In genomic region chr15:82292851-82293250, GRCm38 (mm10) we compare ENCODE assay signal across 10 mouse cellular contexts. TPM values are rescaled to one million over a fixed set of nuclear protein-coding genes. Genes with fewer than 3 reads are reported as not detected.
DNase-seq lines count a peak whose midpoint lies in the region; ATAC-seq and TF ChIP-seq lines count a peak whose summit lies in the region.
"Had no signal": no experiment of that assay in that cellular context is flagged by ENCODE, and none has a peak within 500 bp of the region (broad histone marks: within the 10 kb centered on the region; RNA-seq: fewer than 3 reads in every experiment).

No protein-coding gene starts in this region.

- H3K4me2 ChIP-seq in lung, embryonic 14.5 days: peak overlapping the region; percentile 40
- H3K4me2 ChIP-seq in forebrain, embryonic 14.5 days (ENCODE audit: low read length): peak overlapping the region; percentile 9; the same call in 1 of the 2 replicates
- H3K4me2 ChIP-seq in intestine, embryonic 15.5 days (replicated peaks): peak overlapping the region; percentile 50
- peak overlapping the region; percentile 33 for H3K4me2 ChIP-seq in neural tube, embryonic 13.5 days

- ATAC-seq in lung, embryonic 14.5 days (ENCODE audit: insufficient read depth): no peak
- ATAC-seq in forebrain, embryonic 14.5 days: peak; percentile 27; the same call in 1 of the 2 replicates
- ATAC-seq in intestine, embryonic 15.5 days: no peak
- ATAC-seq in neural tube, embryonic 13.5 days (ENCODE audit: low read depth): peak; percentile 53

- H3K9ac ChIP-seq in lung, embryonic 14.5 days: no peak overlapping the region
- no peak overlapping the region for H3K9ac ChIP-seq in forebrain, embryonic 14.5 days (ENCODE audit: low read length)
- no peak overlapping the region for H3K9ac ChIP-seq in intestine, embryonic 15.5 days
- peak overlapping the region; percentile 38; the same call in 1 of the 2 replicates for H3K9ac ChIP-seq in neural tube, embryonic 13.5 days

- DNase-seq in lung, embryonic 14.5 days: no peak
- no peak for DNase-seq in lung, adult 2 months
- no peak for DNase-seq in forebrain, embryonic 14.5 days (ENCODE audit: low spot score)
- no peak for DNase-seq in cerebellum, adult 9-10 months
- DNase-seq in embryo, embryonic 11 days: no peak
- DNase-seq: adrenal gland, adult 2 months; lung, postnatal 10 days had no signal

- no peaks in the 10 kb centered on the region for H3K9me3 ChIP-seq in lung, embryonic 14.5 days (ENCODE audit: low read depth, low read length)
- H3K9me3 ChIP-seq in forebrain, embryonic 14.5 days (replicated peaks; ENCODE audit: control insufficient read depth, low read length): no peaks in the 10 kb centered on the region
- H3K9me3 ChIP-seq in intestine, embryonic 15.5 days: no peaks in the 10 kb centered on the region
- no peaks in the 10 kb centered on the region for H3K9me3 ChIP-seq in neural tube, embryonic 13.5 days

- no peaks in the 10 kb centered on the region for H3K27me3 ChIP-seq in lung, embryonic 14.5 days (ENCODE audit: insufficient read depth, low read length)
- H3K27me3 ChIP-seq in forebrain, embryonic 14.5 days (replicated peaks; ENCODE audit: control insufficient read depth, insufficient read depth, low read length): no peaks in the 10 kb centered on the region
- no peaks in the 10 kb centered on the region for H3K27me3 ChIP-seq in intestine, embryonic 15.5 days (replicated peaks)
- no peaks in the 10 kb centered on the region for H3K27me3 ChIP-seq in neural tube, embryonic 13.5 days

- TF ChIP-seq CTCF in lung, embryonic 14.5 days (IDR thresholded peaks at IDR 0.05; ENCODE audit: low read depth): no peak
- no peak for TF ChIP-seq CTCF in lung, adult 2 months (IDR thresholded peaks at IDR 0.05; ENCODE audit: insufficient read depth, low read length)

- no peak overlapping the region for H3K4me3 ChIP-seq in lung, embryonic 14.5 days (ENCODE audit: low read depth, low read length)
- H3K4me3 ChIP-seq in lung, adult 2 months (replicated peaks; ENCODE audit: extremely low read depth, low read depth, low read length): no peak overlapping the region
- no peak overlapping the region for H3K4me3 ChIP-seq in forebrain, embryonic 14.5 days (ENCODE audit: low read depth, low read length)
- H3K4me3 ChIP-seq in intestine, embryonic 15.5 days (replicated peaks): no peak overlapping the region
- H3K4me3 ChIP-seq in neural tube, embryonic 13.5 days: no peak overlapping the region; the same call in 1 of the 2 replicates

- no peaks in the 10 kb centered on the region for H3K36me3 ChIP-seq in lung, embryonic 14.5 days (ENCODE audit: insufficient read depth)
- peaks cover 47% of the 10 kb centered on the region for H3K36me3 ChIP-seq in forebrain, embryonic 14.5 days (ENCODE audit: control insufficient read depth, insufficient read depth, low read length)
- no peaks in the 10 kb centered on the region for H3K36me3 ChIP-seq in intestine, embryonic 15.5 days
- peaks cover 52% of the 10 kb centered on the region for H3K36me3 ChIP-seq in neural tube, embryonic 13.5 days

- 24% methylated on average over 5 of the region's 5 CpGs for WGBS in lung, embryonic 14.5 days
- 32% methylated on average over 5 of the region's 5 CpGs for WGBS in lung, adult 2 months
- 31% methylated on average over 5 of the region's 5 CpGs for WGBS in forebrain, embryonic 14.5 days
- WGBS in intestine, embryonic 15.5 days: 16% methylated on average over 5 of the region's 5 CpGs
- WGBS in neural tube, embryonic 13.5 days: 11% methylated on average over 5 of the region's 5 CpGs

- H3K4me1 ChIP-seq in lung, embryonic 14.5 days (ENCODE audit: insufficient read depth): 0 out of 2 replicates have a peak, but pooled peaks cover 5% of the 10 kb centered on the region
- H3K4me1 ChIP-seq in lung, adult 2 months (ENCODE audit: control insufficient read depth, insufficient read depth, low read length): no peaks in the 10 kb centered on the region
- peaks cover 7% of the 10 kb centered on the region; the same call in 1 of the 2 replicates for H3K4me1 ChIP-seq in forebrain, embryonic 14.5 days (ENCODE audit: control insufficient read depth, insufficient read depth, low read length)
- H3K4me1 ChIP-seq in intestine, embryonic 15.5 days (replicated peaks): peaks cover 12% of the 10 kb centered on the region
- peaks cover 28% of the 10 kb centered on the region for H3K4me1 ChIP-seq in neural tube, embryonic 13.5 days (replicated peaks)

- TF ChIP-seq POLR2A in lung, adult 2 months (IDR thresholded peaks at IDR 0.05; ENCODE audit: borderline replicate concordance, extremely low read depth, low read depth, low read length): no peak

- H3K27ac ChIP-seq in lung, embryonic 14.5 days (ENCODE audit: low read depth): no peak overlapping the region
- peak overlapping the region; percentile 40; the same call in 1 of the 2 replicates for H3K27ac ChIP-seq in forebrain, embryonic 14.5 days (ENCODE audit: low read depth, low read length)
- no peak overlapping the region for H3K27ac ChIP-seq in intestine, embryonic 15.5 days
- peak overlapping the region; percentile 78 for H3K27ac ChIP-seq in neural tube, embryonic 13.5 days (replicated peaks)

RNA-seq across cellular contexts. Expression of gene Wbp2nl, which starts 5.9 kb away (rescaled TPM):
- polyA plus RNA-seq in lung, embryonic 14.5 days (2014; fragmentation: Nextera tagmentation; extraction: Ambion mirVana): 0.42 and 0.57 TPM in 2 replicates
- polyA plus RNA-seq in lung, adult 2 months (2012; rRNA removed): not detected in 2 replicates
- not detected in 2 replicates for polyA plus RNA-seq in forebrain, embryonic 14.5 days (2014; fragmentation: Nextera tagmentation; extraction: Ambion mirVana)
- 0.11 and 0.13 TPM in 2 replicates for polyA plus RNA-seq in intestine, embryonic 15.5 days (2015; fragmentation: Nextera tagmentation; extraction: Ambion mirVana)
- not detected in 2 replicates for polyA plus RNA-seq in neural tube, embryonic 13.5 days (2015; fragmentation: Nextera tagmentation; extraction: Ambion mirVana)
- polyA plus RNA-seq: adrenal gland, adult 2 months; heart, postnatal 0 days had no signal

RNA-seq across cellular contexts. Expression of gene Sept3, which starts 18.2 kb away (rescaled TPM):
- 8.1 and 8.7 TPM in 2 replicates for polyA plus RNA-seq in lung, embryonic 14.5 days (2014; fragmentation: Nextera tagmentation; extraction: Ambion mirVana)
- polyA plus RNA-seq in lung, adult 2 months (2012; rRNA removed): 3.9 and 4.6 TPM in 2 replicates
- polyA plus RNA-seq in forebrain, embryonic 14.5 days (2014; fragmentation: Nextera tagmentation; extraction: Ambion mirVana): 225 and 276 TPM in 2 replicates
- 8.6 and 10.2 TPM in 2 replicates for polyA plus RNA-seq in intestine, embryonic 15.5 days (2015; fragmentation: Nextera tagmentation; extraction: Ambion mirVana)
- 359 and 361 TPM in 2 replicates for polyA plus RNA-seq in neural tube, embryonic 13.5 days (2015; fragmentation: Nextera tagmentation; extraction: Ambion mirVana)

RNA-seq across cellular contexts. Expression of gene 1500009C09Rik, which starts 40.7 kb away (rescaled TPM):
- not detected in 2 replicates for polyA plus RNA-seq in lung, embryonic 14.5 days (2014; fragmentation: Nextera tagmentation; extraction: Ambion mirVana)
- not detected in 2 replicates for polyA plus RNA-seq in lung, adult 2 months (2012; rRNA removed)
- 13.2 and 19.3 TPM in 2 replicates for polyA plus RNA-seq in forebrain, embryonic 14.5 days (2014; fragmentation: Nextera tagmentation; extraction: Ambion mirVana)
- 0.13 TPM in 1 of 2 replicates, not detected in the other for polyA plus RNA-seq in intestine, embryonic 15.5 days (2015; fragmentation: Nextera tagmentation; extraction: Ambion mirVana)
- polyA plus RNA-seq in neural tube, embryonic 13.5 days (2015; fragmentation: Nextera tagmentation; extraction: Ambion mirVana): 7.8 and 7.9 TPM in 2 replicates
- polyA plus RNA-seq: heart, postnatal 0 days had no signal

RNA-seq across cellular contexts. Expression of gene Naga, which starts 45.9 kb away (rescaled TPM):
- polyA plus RNA-seq in lung, embryonic 14.5 days (2014; fragmentation: Nextera tagmentation; extraction: Ambion mirVana): 40.3 and 45.9 TPM in 2 replicates
- polyA plus RNA-seq in lung, adult 2 months (2012; rRNA removed): 167 and 189 TPM in 2 replicates
- polyA plus RNA-seq in forebrain, embryonic 14.5 days (2014; fragmentation: Nextera tagmentation; extraction: Ambion mirVana): 27.5 and 29.6 TPM in 2 replicates
- 144 and 176 TPM in 2 replicates for polyA plus RNA-seq in intestine, embryonic 15.5 days (2015; fragmentation: Nextera tagmentation; extraction: Ambion mirVana)
- polyA plus RNA-seq in neural tube, embryonic 13.5 days (2015; fragmentation: Nextera tagmentation; extraction: Ambion mirVana): 26.5 and 33.4 TPM in 2 replicates

RNA-seq across cellular contexts. Expression of gene Pheta2, which starts 45.9 kb away (rescaled TPM):
- polyA plus RNA-seq in lung, embryonic 14.5 days (2014; fragmentation: Nextera tagmentation; extraction: Ambion mirVana): 13.8 and 14.4 TPM in 2 replicates
- 1.8 and 2.4 TPM in 2 replicates for polyA plus RNA-seq in lung, adult 2 months (2012; rRNA removed)
- polyA plus RNA-seq in forebrain, embryonic 14.5 days (2014; fragmentation: Nextera tagmentation; extraction: Ambion mirVana): 0.63 and 0.80 TPM in 2 replicates
- 13.1 and 13.4 TPM in 2 replicates for polyA plus RNA-seq in intestine, embryonic 15.5 days (2015; fragmentation: Nextera tagmentation; extraction: Ambion mirVana)
- polyA plus RNA-seq in neural tube, embryonic 13.5 days (2015; fragmentation: Nextera tagmentation; extraction: Ambion mirVana): 3.0 and 3.7 TPM in 2 replicates

Comparison
In these comparisons a context has a peak if more than half of its experiments do, and no peak if none do; other contexts are left out.
1. ATAC-seq: peak in forebrain, embryonic 14.5 days (single experiment) and neural tube, embryonic 13.5 days (single experiment); none in lung, embryonic 14.5 days (single experiment) and intestine, embryonic 15.5 days (single experiment).
2. H3K27ac ChIP-seq: peak in forebrain, embryonic 14.5 days (single experiment) and neural tube, embryonic 13.5 days (single experiment); none in lung, embryonic 14.5 days (single experiment) and intestine, embryonic 15.5 days (single experiment).
3. RNA of gene Sept3, which starts 18.2 kb away (polyA plus RNA-seq): 359 to 361 TPM in neural tube, embryonic 13.5 days and 225 to 276 TPM in forebrain, embryonic 14.5 days; 8.6 to 10.2 TPM in intestine, embryonic 15.5 days, 8.1 to 8.7 TPM in lung, embryonic 14.5 days and 3.9 to 4.6 TPM in lung, adult 2 months; every median in the first group is over 10 times any median in the second.
4. Peak in every context shown above with its lines, with median percentiles within 50 percentile points of each other: H3K4me2 ChIP-seq.